Mouse (Mus musculus): ENCODE data around the gene Baz1b. TPM values are rescaled to one million over a fixed set of nuclear protein-coding genes. Genes with fewer than 3 reads are reported as not detected.
A peak's percentile ranks its signal among the peaks of the same experiment; 100 is the strongest.

The Baz1b gene
- polyA plus RNA-seq, 1 experiment from 2014 or later: 11.7 TPM

DNA sequence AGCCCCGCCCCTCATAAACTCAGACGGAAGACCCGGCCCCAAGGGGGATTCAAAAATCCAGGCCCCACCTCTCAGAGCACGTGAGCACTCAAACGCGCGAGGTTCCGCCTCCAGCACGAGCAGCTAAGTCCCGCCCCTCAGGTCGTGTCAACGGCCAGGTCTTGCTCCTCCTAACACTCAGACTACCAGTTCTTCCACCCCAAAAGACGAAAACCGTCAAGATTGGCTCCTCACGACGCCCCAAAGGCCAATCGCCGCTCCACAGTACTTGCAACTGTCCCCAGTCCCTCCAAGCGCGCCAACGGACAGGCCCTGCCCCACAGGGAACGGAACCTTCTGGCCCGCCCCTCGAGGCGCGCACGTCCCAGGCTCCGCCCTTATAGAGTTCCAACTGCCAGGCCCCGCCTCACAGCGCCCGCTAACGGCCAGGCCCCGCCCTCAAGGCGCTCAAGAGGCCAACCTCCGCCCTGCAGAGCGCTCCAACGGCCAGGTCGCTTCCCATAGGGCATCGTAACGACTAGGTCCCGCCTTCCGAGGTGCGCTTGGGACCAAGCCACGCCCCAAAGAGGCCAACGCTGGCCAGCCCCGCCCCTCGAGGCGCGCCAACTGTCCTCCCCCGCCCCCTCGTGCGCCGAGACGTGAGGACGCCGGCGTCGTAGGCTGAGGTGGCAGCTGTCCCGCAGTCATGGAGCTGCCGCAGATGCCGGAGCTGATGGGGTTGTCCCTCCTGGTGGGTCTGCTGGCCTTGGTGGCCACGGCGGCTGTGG, 37.8 kb upstream of the Baz1b start, which contains the start of gene Tbl2:
TSS of gene Tbl2 (plus strand) at position 605 of the 767 bp plus-strand sequence.
- Histone ChIP-seq H3K27me3 (ENCODE audit: insufficient read depth, low read length) (no peaks in the 10 kb centered on the region), H3K4me3 (ENCODE audit: low read depth, low read length) (peak within 1 kb of the TSS; percentile 91), H3K9ac (replicated peaks) (peak within 1 kb of the TSS; percentile 86), H3K9me3 (ENCODE audit: low read length) (no peaks in the 10 kb centered on the region), H3K36me3 (replicated peaks; ENCODE audit: insufficient read depth, low read length) (peaks cover 12% of the 10 kb centered on the region), H3K27ac (ENCODE audit: low read depth) (peak within 1 kb of the TSS; percentile 93), H3K4me1 (ENCODE audit: insufficient read depth) (peaks cover 15% of the 10 kb centered on the region), H3K4me2 (ENCODE audit: low read depth, low read length) (peak within 1 kb of the TSS; percentile 98)
- ATAC-seq (peak; percentile 95), DNase-seq (peak; percentile 99)
- TF ChIP-seq EP300 (IDR thresholded peaks at IDR 0.05; ENCODE audit: low read depth) (peak; percentile 41), CTCF (IDR thresholded peaks at IDR 0.05; ENCODE audit: low read depth) (peak; percentile 40)
- under 1% methylated on average over 62 of the region's 63 CpGs for WGBS (ENCODE audit: insufficient replicate concordance)

DNA sequence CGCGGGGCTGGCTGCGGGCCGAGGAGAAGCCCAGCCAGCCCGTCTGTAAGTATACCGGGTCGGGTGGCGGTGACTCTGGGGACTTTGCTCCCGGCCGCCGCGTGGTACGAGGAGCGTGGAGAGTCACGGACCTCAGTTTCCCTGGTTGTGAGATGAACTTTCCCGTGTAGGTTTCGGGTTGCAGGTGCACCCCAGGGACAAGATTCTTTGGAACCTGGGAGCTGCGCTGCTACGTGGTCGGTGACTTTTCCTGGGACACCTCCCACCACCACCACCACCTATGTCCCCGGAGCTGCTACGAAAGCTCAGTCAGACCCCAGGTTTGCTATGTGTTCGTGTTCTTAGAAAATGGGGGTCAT, 37.3 kb upstream of the Baz1b start:
- Histone ChIP-seq H3K4me3 (ENCODE audit: low read depth, low read length) (peak overlapping the region; percentile 91), H3K36me3 (replicated peaks; ENCODE audit: insufficient read depth, low read length) (peaks cover 16% of the 10 kb centered on the region), H3K9ac (replicated peaks) (peak overlapping the region; percentile 86), H3K4me1 (ENCODE audit: insufficient read depth) (peaks cover 15% of the 10 kb centered on the region), H3K9me3 (ENCODE audit: low read length) (no peaks in the 10 kb centered on the region), H3K27me3 (ENCODE audit: insufficient read depth, low read length) (no peaks in the 10 kb centered on the region), H3K27ac (ENCODE audit: low read depth) (peak overlapping the region; percentile 84), H3K4me2 (ENCODE audit: low read depth, low read length) (peak overlapping the region; percentile 94)
- no peak for ATAC-seq
- no peak for DNase-seq
- TF ChIP-seq CTCF (IDR thresholded peaks at IDR 0.05; ENCODE audit: low read depth) (no peak), EP300 (IDR thresholded peaks at IDR 0.05; ENCODE audit: low read depth) (no peak)
- WGBS (ENCODE audit: insufficient replicate concordance): 0% methylated on average over 23 of the region's 23 CpGs

DNA sequence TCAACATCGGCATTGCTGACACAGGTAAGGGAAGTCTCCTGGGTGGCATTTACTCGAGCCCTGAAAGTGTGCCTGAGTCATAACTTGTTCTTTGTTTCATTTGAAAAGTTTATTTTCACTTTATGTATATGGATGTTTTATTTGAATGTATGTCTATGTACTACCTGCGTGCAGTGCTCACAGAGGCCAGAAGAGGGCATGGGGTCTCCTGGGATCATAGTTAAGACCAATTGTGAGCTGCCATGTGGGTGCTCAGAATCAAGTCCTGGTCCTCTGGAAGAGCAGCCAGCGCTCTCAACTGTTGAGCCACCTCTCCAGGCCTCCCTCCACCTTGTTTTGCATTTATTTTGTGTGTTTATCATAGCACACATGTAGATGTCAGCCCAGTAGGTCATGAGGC, 30.6 kb upstream of the Baz1b start:
- H3K36me3 ChIP-seq (replicated peaks; ENCODE audit: insufficient read depth, low read length): peaks cover 70% of the 10 kb centered on the region
- H3K4me2 ChIP-seq (ENCODE audit: low read depth, low read length): no peak overlapping the region
- no peak overlapping the region for H3K4me3 ChIP-seq (ENCODE audit: low read depth, low read length)
- no peaks in the 10 kb centered on the region for H3K27me3 ChIP-seq (ENCODE audit: insufficient read depth, low read length)
- WGBS (ENCODE audit: insufficient replicate concordance): 92% methylated on average over 4 of the region's 4 CpGs
- no peak overlapping the region for H3K27ac ChIP-seq (ENCODE audit: low read depth)
- ATAC-seq (no peak), DNase-seq (no peak)
- TF ChIP-seq EP300 (IDR thresholded peaks at IDR 0.05; ENCODE audit: low read depth) (no peak), CTCF (IDR thresholded peaks at IDR 0.05; ENCODE audit: low read depth) (peak; percentile 42)
- H3K9ac ChIP-seq (replicated peaks): no peak overlapping the region
- H3K9me3 ChIP-seq (ENCODE audit: low read length): no peaks in the 10 kb centered on the region
- H3K4me1 ChIP-seq (ENCODE audit: insufficient read depth): no peaks in the 10 kb centered on the region

DNA sequence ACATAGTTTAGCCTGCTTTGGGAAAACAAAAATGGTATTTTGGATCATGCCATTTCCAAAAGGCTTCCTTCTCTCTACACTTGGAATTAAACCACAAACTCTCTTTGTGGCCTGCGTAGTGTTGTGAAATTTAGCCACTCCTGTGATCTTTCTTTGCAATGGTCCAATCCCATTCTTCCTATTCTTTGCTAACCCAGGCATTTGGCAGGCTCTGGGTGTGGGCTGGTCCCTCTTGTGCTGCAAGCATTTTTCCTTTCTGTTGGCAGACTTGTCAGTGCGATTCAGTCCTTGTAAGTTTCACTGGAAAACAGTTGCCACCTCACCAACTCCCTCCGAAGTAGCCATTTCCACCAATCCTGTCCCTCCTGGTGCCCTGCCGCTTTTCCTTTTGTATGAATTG, 25.8 kb upstream of the Baz1b start:
- no peak overlapping the region for H3K9ac ChIP-seq (replicated peaks)
- DNase-seq (no peak), ATAC-seq (0 out of 2 replicates have a peak, but pooled peaks have one; percentile 33)
- no peak for TF ChIP-seq EP300 (IDR thresholded peaks at IDR 0.05; ENCODE audit: low read depth)
- TF ChIP-seq CTCF (IDR thresholded peaks at IDR 0.05; ENCODE audit: low read depth): no peak
- H3K4me1 ChIP-seq (ENCODE audit: insufficient read depth): no peaks in the 10 kb centered on the region
- H3K27me3 ChIP-seq (ENCODE audit: insufficient read depth, low read length): no peaks in the 10 kb centered on the region
- no peak overlapping the region for H3K4me3 ChIP-seq (ENCODE audit: low read depth, low read length)
- H3K9me3 ChIP-seq (ENCODE audit: low read length): no peaks in the 10 kb centered on the region
- H3K4me2 ChIP-seq (ENCODE audit: low read depth, low read length): no peak overlapping the region
- WGBS (ENCODE audit: insufficient replicate concordance): 84% methylated on average over 4 of the region's 4 CpGs
- H3K36me3 ChIP-seq (replicated peaks; ENCODE audit: insufficient read depth, low read length): peaks cover 45% of the 10 kb centered on the region
- no peak overlapping the region for H3K27ac ChIP-seq (ENCODE audit: low read depth)

DNA sequence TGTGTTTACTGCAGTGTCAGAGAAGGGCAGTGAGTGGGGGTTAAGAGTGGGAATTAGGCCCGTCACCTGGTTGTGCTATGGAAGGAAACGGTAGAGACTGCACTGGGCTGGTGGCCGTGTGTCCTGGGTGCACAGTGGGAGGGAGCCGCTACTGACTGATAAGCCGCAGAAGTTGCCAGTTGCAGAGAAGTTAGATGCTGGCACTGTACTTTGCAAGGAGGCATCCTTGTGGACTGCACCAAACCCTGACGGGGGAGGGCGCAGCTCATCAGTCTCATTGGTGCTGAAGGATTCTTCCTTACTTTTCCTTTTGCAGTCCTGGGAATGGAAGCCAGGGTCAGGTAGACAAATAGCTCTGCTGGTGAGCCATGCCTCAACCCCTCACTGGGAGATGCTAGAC, 25.4 kb upstream of the Baz1b start:
- Histone ChIP-seq H3K9ac (replicated peaks) (no peak overlapping the region), H3K4me3 (ENCODE audit: low read depth, low read length) (no peak overlapping the region), H3K36me3 (replicated peaks; ENCODE audit: insufficient read depth, low read length) (peaks cover 41% of the 10 kb centered on the region), H3K4me1 (ENCODE audit: insufficient read depth) (no peaks in the 10 kb centered on the region), H3K27me3 (ENCODE audit: insufficient read depth, low read length) (no peaks in the 10 kb centered on the region), H3K4me2 (ENCODE audit: low read depth, low read length) (no peak overlapping the region), H3K9me3 (ENCODE audit: low read length) (no peaks in the 10 kb centered on the region), H3K27ac (ENCODE audit: low read depth) (no peak overlapping the region)
- ATAC-seq: no peak
- WGBS (ENCODE audit: insufficient replicate concordance): 77% methylated on average over 7 of the region's 7 CpGs
- TF ChIP-seq CTCF (IDR thresholded peaks at IDR 0.05; ENCODE audit: low read depth) (no peak), EP300 (IDR thresholded peaks at IDR 0.05; ENCODE audit: low read depth) (no peak)
- no peak for DNase-seq

DNA sequence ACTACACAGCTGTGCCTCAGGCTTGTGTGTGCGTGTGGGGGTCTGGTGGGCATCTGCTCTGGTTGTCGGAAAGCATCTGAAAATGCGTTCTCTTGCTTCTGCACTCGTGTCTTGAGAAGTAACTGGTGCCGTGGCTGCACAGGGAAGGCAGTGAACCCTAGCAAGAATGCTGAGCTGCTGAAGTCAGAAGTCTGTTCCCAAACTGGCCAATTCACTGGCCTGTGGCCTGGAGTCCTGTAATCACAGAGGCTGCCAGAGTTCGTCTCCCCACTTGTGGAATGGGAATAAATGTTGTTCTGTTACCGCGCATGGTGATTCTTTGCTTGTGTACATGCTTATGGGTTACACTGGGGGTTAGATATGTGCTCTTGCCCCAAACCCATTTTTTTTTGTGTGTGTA, 24.7 kb upstream of the Baz1b start:
- no peaks in the 10 kb centered on the region for H3K4me1 ChIP-seq (ENCODE audit: insufficient read depth)
- no peak overlapping the region for H3K9ac ChIP-seq (replicated peaks)
- TF ChIP-seq EP300 (IDR thresholded peaks at IDR 0.05; ENCODE audit: low read depth): no peak
- no peak for TF ChIP-seq CTCF (IDR thresholded peaks at IDR 0.05; ENCODE audit: low read depth)
- H3K4me2 ChIP-seq (ENCODE audit: low read depth, low read length): no peak overlapping the region
- no peak overlapping the region for H3K27ac ChIP-seq (ENCODE audit: low read depth)
- ATAC-seq (no peak), DNase-seq (no peak)
- no peak overlapping the region for H3K4me3 ChIP-seq (ENCODE audit: low read depth, low read length)
- 90% methylated on average over 8 of the region's 8 CpGs for WGBS (ENCODE audit: insufficient replicate concordance)
- H3K9me3 ChIP-seq (ENCODE audit: low read length): no peaks in the 10 kb centered on the region
- H3K27me3 ChIP-seq (ENCODE audit: insufficient read depth, low read length): no peaks in the 10 kb centered on the region
- H3K36me3 ChIP-seq (replicated peaks; ENCODE audit: insufficient read depth, low read length): peaks cover 36% of the 10 kb centered on the region
